Mouse (Mus musculus): ENCODE results near the gene Dhodh. TPM values are rescaled to one million over a fixed set of nuclear protein-coding genes. Genes with fewer than 3 reads are reported as not detected.

Gene Dhodh
- polyA plus RNA-seq, 2 experiments: 12.5 to 15.3 TPM

GRCm38 (mm10) chr8:109578900-109579301 is 29.6 kb downstream of the Dhodh start, which contains the start of gene Hp:
Gene Hp, minus strand, starts transcription at chr8:109579172.
- TF ChIP-seq CTCF (IDR thresholded peaks at IDR 0.05; ENCODE audit: low read depth) (no peak), EP300 (IDR thresholded peaks at IDR 0.05; ENCODE audit: low read depth) (no peak)
- no peak within 1 kb of the TSS for H3K9ac ChIP-seq (replicated peaks)
- ATAC-seq (ENCODE audit: insufficient read depth): no peak

DNA sequence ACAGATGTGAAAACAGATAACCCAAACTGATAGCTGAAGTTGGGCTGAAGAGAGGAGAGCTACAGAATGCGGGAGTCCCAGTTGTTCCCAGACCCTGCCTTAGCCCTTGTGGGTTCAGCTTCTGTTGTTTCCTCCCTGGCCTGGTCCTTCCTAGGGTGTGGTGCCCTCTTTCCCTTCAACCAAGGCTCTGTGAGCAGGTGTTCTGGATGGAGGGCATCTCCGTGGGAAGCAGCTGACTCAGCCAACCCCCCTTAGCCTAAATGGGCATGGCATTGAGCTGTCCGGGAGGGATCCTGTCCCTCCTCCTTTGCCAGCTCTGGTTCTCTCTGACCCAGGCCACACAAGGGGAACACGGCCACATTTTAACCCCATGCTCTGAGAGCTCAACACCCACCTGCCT is 32.2 kb downstream of the Dhodh start:
- Histone ChIP-seq H3K9me3 (ENCODE audit: control insufficient read depth, low read length) (no peaks in the 10 kb centered on the region), H3K27ac (no peak overlapping the region), H3K36me3 (replicated peaks; ENCODE audit: control insufficient read depth, insufficient read depth, low read depth) (no peaks in the 10 kb centered on the region), H3K9ac (replicated peaks) (no peak overlapping the region), H3K4me3 (ENCODE audit: insufficient read depth in 1 of 2, low read depth in 2 of 2, low read length in 2 of 2) (no peak overlapping the region), H3K27me3 (ENCODE audit: control insufficient read depth, insufficient read depth, low read length) (no peaks in the 10 kb centered on the region), H3K4me1 (replicated peaks; ENCODE audit: control insufficient read depth in 2 of 2, insufficient read depth in 2 of 2, low read length in 1 of 2) (no peaks in the 10 kb centered on the region; a peak in 1 of 4 replicates), H3K4me2 (ENCODE audit: low read depth) (no peak overlapping the region)
- ATAC-seq (ENCODE audit: insufficient read depth) (no peak), DNase-seq (ENCODE audit: low read depth in 3 of 3, low spot score in 3 of 3) (no peak)
- 60% methylated on average over 4 of the region's 4 CpGs for WGBS (ENCODE audit: insufficient replicate concordance)
- TF ChIP-seq EP300 (IDR thresholded peaks at IDR 0.05; ENCODE audit: low read depth): no peak
- no peak for TF ChIP-seq CTCF (IDR thresholded peaks at IDR 0.05; ENCODE audit: low read depth)

More at GRCm38 (mm10) chr8:109578900-109579301, 29.6 kb downstream of the Dhodh start, which contains the start of gene Hp:
- DNase-seq (ENCODE audit: low read depth in 3 of 3, low spot score in 3 of 3): peak in 1 of 3 experiments; percentile 28
- Histone ChIP-seq H3K27ac (no peak within 1 kb of the TSS), H3K36me3 (replicated peaks; ENCODE audit: control insufficient read depth, insufficient read depth, low read depth) (no peaks in the 10 kb centered on the region), H3K4me1 (replicated peaks; ENCODE audit: control insufficient read depth in 2 of 2, insufficient read depth in 2 of 2, low read length in 1 of 2) (no peaks in the 10 kb centered on the region; a peak in 1 of 4 replicates), H3K27me3 (ENCODE audit: control insufficient read depth, insufficient read depth, low read length) (no peaks in the 10 kb centered on the region), H3K4me3 (ENCODE audit: insufficient read depth in 1 of 2, low read depth in 2 of 2, low read length in 2 of 2) (no peak within 1 kb of the TSS; a peak in 1 of 4 replicates), H3K9me3 (ENCODE audit: control insufficient read depth, low read length) (no peaks in the 10 kb centered on the region), H3K4me2 (ENCODE audit: low read depth) (no peak within 1 kb of the TSS)
- WGBS (ENCODE audit: insufficient replicate concordance): 38% methylated on average over 8 of the region's 8 CpGs

DNA sequence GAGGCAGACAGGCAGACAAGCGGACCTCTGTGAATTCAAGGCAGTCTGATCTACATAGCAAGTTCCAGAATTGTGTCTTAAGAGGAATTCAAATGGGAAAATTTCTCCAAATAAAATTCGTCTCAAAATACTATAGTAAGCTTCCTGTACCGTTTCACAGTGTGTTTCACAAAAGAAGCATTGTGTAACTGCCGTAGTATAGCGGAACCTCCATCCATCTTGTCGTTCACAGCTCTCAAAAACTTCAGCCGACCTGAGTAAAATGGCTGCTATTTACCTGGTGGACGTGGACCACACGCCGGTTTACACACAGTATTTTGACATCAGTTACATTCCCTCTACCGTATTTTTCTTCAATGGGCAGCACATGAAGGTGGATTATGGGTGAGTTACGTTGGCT is 37.3 kb downstream of the Dhodh start:
- WGBS (ENCODE audit: insufficient replicate concordance): 77% methylated on average over 12 of the region's 12 CpGs
- Histone ChIP-seq H3K9me3 (ENCODE audit: control insufficient read depth, low read length) (no peaks in the 10 kb centered on the region), H3K27me3 (ENCODE audit: control insufficient read depth, insufficient read depth, low read length) (no peaks in the 10 kb centered on the region), H3K4me1 (replicated peaks; ENCODE audit: control insufficient read depth in 2 of 2, insufficient read depth in 2 of 2, low read length in 1 of 2) (peaks cover 7 to 9% of the 10 kb centered on the region in 2 experiments), H3K9ac (replicated peaks) (no peak overlapping the region), H3K4me2 (ENCODE audit: low read depth) (no peak overlapping the region), H3K4me3 (ENCODE audit: insufficient read depth in 1 of 2, low read depth in 2 of 2, low read length in 2 of 2) (no peak overlapping the region), H3K36me3 (replicated peaks; ENCODE audit: control insufficient read depth, insufficient read depth, low read depth) (no peaks in the 10 kb centered on the region), H3K27ac (no peak overlapping the region)
- TF ChIP-seq EP300 (IDR thresholded peaks at IDR 0.05; ENCODE audit: low read depth) (no peak), CTCF (IDR thresholded peaks at IDR 0.05; ENCODE audit: low read depth) (no peak)
- DNase-seq (ENCODE audit: low read depth in 3 of 3, low spot score in 3 of 3) (no peak), ATAC-seq (ENCODE audit: insufficient read depth) (no peak)

DNA sequence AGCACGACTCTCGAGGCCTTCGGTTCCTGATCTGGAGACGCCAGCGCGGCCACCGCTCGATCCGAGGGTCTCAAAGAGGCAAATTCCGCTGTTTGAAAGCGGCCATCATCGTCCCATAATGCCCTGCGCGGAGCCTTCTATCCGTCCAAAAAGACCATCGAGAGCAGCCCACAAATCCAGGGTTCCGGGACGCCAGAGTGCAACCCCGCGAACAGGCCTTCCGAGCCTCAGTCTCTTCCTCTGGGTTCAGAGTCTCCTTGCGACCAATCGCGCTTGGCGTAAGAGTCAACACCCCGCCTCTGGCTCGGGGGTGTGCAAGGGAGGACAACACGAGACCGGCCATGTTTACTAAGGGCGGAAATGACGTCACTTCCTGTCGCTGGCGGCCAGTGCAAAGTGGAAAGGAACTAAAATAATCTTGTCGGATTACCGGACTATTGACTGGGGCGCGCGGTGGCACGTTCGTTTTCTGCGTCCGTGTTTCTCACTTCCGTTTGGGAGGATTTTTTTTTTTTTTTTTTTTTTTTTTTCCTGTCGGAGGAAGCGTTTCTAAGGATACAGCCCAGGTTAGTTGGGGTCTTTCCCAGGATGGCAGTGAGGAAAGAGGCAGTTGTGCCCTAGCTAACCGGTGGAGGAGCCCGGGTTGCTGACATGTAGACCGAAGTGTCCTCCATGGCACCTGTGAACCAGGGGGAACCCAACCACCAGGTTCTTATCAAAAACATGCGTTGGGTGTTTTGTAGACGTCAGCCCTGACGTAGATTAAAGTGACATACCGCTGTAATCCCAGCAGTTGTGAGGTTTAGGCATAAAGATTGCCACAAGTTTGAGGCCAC is 42.8 kb downstream of the Dhodh start, which contains the start of the genes Dhx38 and Txnl4b:
Gene Dhx38, minus strand, starts transcription at position 364 of the 836 bp plus-strand sequence.
Gene Txnl4b, plus strand, starts transcription at position 395 of the 836 bp plus-strand sequence.
- Histone ChIP-seq H3K9me3 (ENCODE audit: control insufficient read depth, low read length) (no peaks in the 10 kb centered on the region), H3K4me2 (ENCODE audit: low read depth) (peak within 1 kb of the TSS; percentile 95), H3K27ac (peak within 1 kb of the TSS; percentile 93), H3K36me3 (replicated peaks; ENCODE audit: control insufficient read depth, insufficient read depth, low read depth) (peaks cover 16% of the 10 kb centered on the region), H3K9ac (replicated peaks) (peak within 1 kb of the TSS; percentile 99), H3K27me3 (ENCODE audit: control insufficient read depth, insufficient read depth, low read length) (no peaks in the 10 kb centered on the region), H3K4me1 (replicated peaks; ENCODE audit: control insufficient read depth in 2 of 2, insufficient read depth in 2 of 2, low read length in 1 of 2) (peaks cover 16 to 17% of the 10 kb centered on the region in 2 experiments), H3K4me3 (ENCODE audit: insufficient read depth in 1 of 2, low read depth in 2 of 2, low read length in 2 of 2) (peak within 1 kb of the TSS; percentile 96 to 98)
- DNase-seq (ENCODE audit: low read depth in 3 of 3, low spot score in 3 of 3) (peak; percentile 99), ATAC-seq (ENCODE audit: insufficient read depth) (peak; percentile 99)
- WGBS (ENCODE audit: insufficient replicate concordance): under 1% methylated on average over 52 of the region's 52 CpGs
- TF ChIP-seq EP300 (IDR thresholded peaks at IDR 0.05; ENCODE audit: low read depth) (peak; percentile 50), CTCF (IDR thresholded peaks at IDR 0.05; ENCODE audit: low read depth) (no peak)

DNA sequence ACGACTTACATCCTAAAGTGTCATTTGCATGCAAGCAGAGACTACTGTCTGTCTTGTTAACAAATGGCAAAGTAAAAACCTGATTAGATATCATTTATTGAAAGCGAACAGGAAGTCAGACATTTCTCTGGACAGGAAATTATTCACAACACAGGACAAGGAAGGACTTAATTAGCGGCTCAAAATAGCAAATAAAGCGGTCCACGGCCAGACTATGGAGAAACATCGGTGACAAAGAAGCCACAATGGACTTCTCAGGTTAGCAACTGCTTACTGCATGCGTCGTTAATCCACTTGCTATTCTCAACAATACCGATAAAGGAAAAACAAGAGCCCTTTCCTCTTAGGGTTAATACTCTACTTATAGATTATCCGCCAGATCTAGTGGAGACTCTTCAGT is 43.7 kb downstream of the Dhodh start:
- peak overlapping the region; percentile 99 for H3K9ac ChIP-seq (replicated peaks)
- H3K4me3 ChIP-seq (ENCODE audit: insufficient read depth in 1 of 2, low read depth in 2 of 2, low read length in 2 of 2): peak overlapping the region; percentile 96 to 98
- no peak for TF ChIP-seq EP300 (IDR thresholded peaks at IDR 0.05; ENCODE audit: low read depth)
- TF ChIP-seq CTCF (IDR thresholded peaks at IDR 0.05; ENCODE audit: low read depth): no peak
- peaks cover 22% of the 10 kb centered on the region for H3K36me3 ChIP-seq (replicated peaks; ENCODE audit: control insufficient read depth, insufficient read depth, low read depth)
- no peaks in the 10 kb centered on the region for H3K27me3 ChIP-seq (ENCODE audit: control insufficient read depth, insufficient read depth, low read length)
- no peaks in the 10 kb centered on the region for H3K9me3 ChIP-seq (ENCODE audit: control insufficient read depth, low read length)
- DNase-seq (ENCODE audit: low read depth in 3 of 3, low spot score in 3 of 3) (peak in 1 of 3 experiments; percentile 11), ATAC-seq (ENCODE audit: insufficient read depth) (no peak)
- peaks cover 16 to 17% of the 10 kb centered on the region in 2 experiments for H3K4me1 ChIP-seq (replicated peaks; ENCODE audit: control insufficient read depth in 2 of 2, insufficient read depth in 2 of 2, low read length in 1 of 2)
- 2% methylated on average over 10 of the region's 10 CpGs for WGBS (ENCODE audit: insufficient replicate concordance)
- peak overlapping the region; percentile 93 for H3K27ac ChIP-seq
- peak overlapping the region; percentile 95 for H3K4me2 ChIP-seq (ENCODE audit: low read depth)
